Mouse (Mus musculus) liver, embryonic 15.5 days (tissue): Measurements from ENCODE around the gene 4932415D10Rik. TPM values are rescaled to one million over a fixed set of nuclear protein-coding genes. Genes with fewer than 3 reads are reported as not detected.

Experiments
- polyA plus RNA-seq: library from polyadenylated mRNA; unstranded; fragments of >200 nt; fragmentation: Nextera tagmentation; extraction: Ambion mirVana; gene quantifications from 2 replicates; pipeline ENCODE4 v1.2.1, GENCODE M21; 2015

The 4932415D10Rik gene
- polyA plus RNA-seq, 1 experiment from 2014 or later, result not detected

Other genes starting within 250 kb of the 4932415D10Rik start
- gene BC024063, start 233.2 kb downstream of the 4932415D10Rik start, polyA plus RNA-seq, result 0.60 TPM in 2 replicates
- 1.0 and 1.2 TPM in 2 replicates for gene AU041133, start 188.6 kb downstream of the 4932415D10Rik start, polyA plus RNA-seq
- gene Zfp938, start 75.3 kb downstream of the 4932415D10Rik start, polyA plus RNA-seq, result 1.6 and 2.1 TPM in 2 replicates
- 0.82 and 1.3 TPM in 2 replicates for gene Gm4924, start 37.7 kb upstream of the 4932415D10Rik start, polyA plus RNA-seq
- gene Gm1553, start 176.0 kb upstream of the 4932415D10Rik start, polyA plus RNA-seq, result not detected in 2 replicates